Mouse (Mus musculus) heart, adult 8-10 months (tissue): ENCODE results near the gene Pomt2. TPM values are rescaled to one million over a fixed set of nuclear protein-coding genes. Genes with fewer than 3 reads are reported as not detected.
A peak's percentile ranks its signal among the peaks of the same experiment; 100 is the strongest.
"Not testable (repeated sequence)": the region's sequence is repeated elsewhere in the genome, so short reads cannot be mapped to it uniquely, and the experiment has no call there.

ENCODE experiments used
- DNase-seq: peaks from one replicate; pipeline ENCODE4 v3.0.0; 2022; ENCODE audit warnings: low spot score
- total RNA-seq, 4 experiments: library from RNA; stranded (reverse); gene quantifications; 2 replicates each; pipeline ENCODE4 v1.2.4; 2022

Pomt2 gene
- total RNA-seq = 10 to 100 TPM in 2 of 4 experiments, 1 to 10 TPM in 2; 8.0 to 10.8 (median 9.3) TPM

DNA sequence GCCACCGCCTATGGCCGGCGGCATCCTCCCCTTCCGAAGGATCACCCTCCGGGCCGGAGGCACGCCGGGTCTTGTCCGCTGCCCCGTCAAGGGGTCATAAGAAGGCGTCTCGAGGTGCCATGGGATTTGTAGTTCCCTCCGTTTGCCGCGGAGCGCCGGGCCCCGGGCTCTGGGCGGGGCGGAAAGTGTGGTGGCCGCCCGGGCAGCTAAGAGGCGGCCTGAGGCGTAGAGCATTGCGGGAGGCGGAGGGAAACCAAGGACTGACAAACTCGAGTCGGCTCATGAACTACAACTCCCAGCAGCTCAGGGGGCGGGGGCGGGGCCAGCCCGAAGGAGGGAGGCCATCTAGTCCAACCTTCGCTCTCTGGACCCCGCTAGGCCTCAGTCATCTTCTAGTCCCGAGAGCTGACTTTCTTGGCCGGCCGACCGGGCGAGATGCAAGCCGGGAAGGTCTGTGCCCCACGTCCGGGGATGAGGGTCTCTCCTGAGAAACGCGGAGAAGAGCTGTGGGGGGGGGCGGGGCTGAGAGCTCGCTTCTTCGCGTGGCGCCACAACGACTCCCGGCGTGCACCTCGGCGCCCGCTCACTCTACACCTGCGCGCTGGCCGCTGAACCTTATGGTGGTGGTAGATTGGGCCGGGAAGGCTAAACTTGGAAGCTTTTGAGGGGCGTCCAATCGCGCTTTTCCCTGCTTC is at the start of gene Pomt2:
Gene Pomt2 (minus strand): TSS at position 574 of the 695 bp plus-strand sequence.
- DNase-seq = peak; percentile 95

- no peak for DNase-seq
These were observed 48.5 kb upstream of the Pomt2 start for GRCm38 (mm10) chr12:87196310-87196709.

DNA sequence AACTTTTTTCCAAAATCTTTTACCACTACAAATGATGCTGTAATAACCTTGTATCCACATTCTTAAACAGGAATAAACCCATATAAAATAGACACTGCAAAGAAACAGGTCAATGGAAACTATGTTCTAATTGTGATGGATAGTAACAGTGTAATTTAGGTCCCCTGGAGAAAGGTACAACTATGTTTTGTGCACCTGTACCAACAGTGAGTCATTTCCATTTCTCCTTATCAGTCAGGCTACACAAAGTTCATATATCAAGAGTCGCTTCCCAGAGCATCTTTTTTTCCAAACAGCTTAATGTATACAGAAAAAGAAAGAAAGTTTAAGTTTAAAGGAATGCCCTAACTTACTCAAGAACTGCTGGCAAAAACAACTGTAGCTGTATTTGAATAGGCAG is 47.3 kb upstream of the Pomt2 start:
- DNase-seq = no peak

- DNase-seq = no peak
These were observed 45.2 kb upstream of the Pomt2 start for GRCm38 (mm10) chr12:87193008-87193407.

GRCm38 (mm10) chr12:87177631-87178030 is 29.9 kb upstream of the Pomt2 start:
- no peak for DNase-seq

- no peak for DNase-seq
These were observed 27.6 kb upstream of the Pomt2 start for GRCm38 (mm10) chr12:87175194-87175946.

GRCm38 (mm10) chr12:87160815-87161214 is 13.0 kb upstream of the Pomt2 start:
- DNase-seq = no peak

DNA sequence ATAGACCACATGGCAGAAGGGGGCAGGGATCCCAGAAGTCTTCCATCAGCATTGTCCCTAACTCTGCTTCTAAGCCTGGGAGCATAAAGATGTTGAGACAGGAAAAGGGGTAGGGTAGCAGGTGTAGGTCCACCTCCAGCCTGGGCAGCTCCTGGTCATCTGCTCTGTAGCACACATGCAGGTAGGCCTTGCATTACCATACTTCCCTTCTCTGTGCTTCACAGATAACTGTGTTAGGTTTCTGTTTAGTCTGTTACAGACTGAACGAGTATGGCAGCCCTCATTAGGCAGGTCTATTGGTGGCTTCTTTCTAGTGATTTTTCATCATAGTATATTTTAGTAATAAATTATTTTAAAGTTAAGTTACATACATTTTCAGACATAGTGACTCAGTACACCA is 12.5 kb upstream of the Pomt2 start:
- DNase-seq = no peak

GRCm38 (mm10) chr12:87158099-87158498 is 10.3 kb upstream of the Pomt2 start:
- DNase-seq = no peak

- DNase-seq = no peak
These were observed 9.6 kb upstream of the Pomt2 start for GRCm38 (mm10) chr12:87157361-87157760.

- not testable (repeated sequence) for DNase-seq
These were observed 6.7 kb upstream of the Pomt2 start for GRCm38 (mm10) chr12:87154448-87154847.

GRCm38 (mm10) chr12:87149471-87149870 is 1.7 kb upstream of the Pomt2 start:
- DNase-seq = no peak

GRCm38 (mm10) chr12:87148136-87148535 is 368 bp upstream of the Pomt2 start:
- DNase-seq = no peak

DNA sequence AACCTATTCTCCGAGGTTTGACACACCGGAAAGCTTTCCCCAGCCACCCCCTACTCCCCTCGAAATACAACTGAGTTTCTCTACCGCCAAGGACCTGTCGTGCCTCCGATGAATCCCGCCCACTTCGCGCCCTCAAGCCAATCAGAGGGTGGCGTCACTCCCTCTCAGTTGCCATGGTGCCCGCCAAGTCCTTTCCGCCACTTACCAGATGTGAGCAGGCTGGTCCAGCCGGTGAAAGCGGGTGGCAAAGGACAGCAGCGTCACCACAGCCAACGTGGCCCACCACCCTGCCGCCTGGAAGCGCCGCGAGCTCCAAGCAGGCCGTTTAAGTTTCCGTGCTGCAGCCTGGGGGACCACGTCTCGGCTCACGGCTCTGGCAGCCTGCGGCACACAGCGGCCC is 802 bp downstream of the Pomt2 start, which contains the start of gene Gstz1:
Gene Gstz1 (plus strand): TSS at position 200 of the 400 bp plus-strand sequence.
- peak; percentile 85 for DNase-seq

DNA sequence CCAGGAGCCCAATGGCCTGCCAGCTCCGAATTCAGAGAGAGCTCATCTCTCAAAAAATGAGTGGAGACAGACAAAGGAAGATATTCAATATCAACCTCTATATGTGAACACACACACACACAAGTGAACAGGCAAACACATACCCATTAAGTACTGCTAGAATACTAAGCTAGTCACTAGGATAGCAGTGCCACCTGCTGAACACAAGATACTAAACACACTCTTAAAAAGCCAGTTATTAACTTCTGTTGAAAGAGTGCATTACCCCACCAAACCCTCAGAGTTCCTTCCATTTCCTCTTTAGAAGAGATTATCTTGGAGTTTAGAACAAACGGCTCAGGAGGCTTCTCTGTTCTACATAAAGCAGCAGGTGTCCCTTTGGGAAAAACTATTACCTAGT is 5.6 kb downstream of the Pomt2 start:
- DNase-seq = no peak

DNA sequence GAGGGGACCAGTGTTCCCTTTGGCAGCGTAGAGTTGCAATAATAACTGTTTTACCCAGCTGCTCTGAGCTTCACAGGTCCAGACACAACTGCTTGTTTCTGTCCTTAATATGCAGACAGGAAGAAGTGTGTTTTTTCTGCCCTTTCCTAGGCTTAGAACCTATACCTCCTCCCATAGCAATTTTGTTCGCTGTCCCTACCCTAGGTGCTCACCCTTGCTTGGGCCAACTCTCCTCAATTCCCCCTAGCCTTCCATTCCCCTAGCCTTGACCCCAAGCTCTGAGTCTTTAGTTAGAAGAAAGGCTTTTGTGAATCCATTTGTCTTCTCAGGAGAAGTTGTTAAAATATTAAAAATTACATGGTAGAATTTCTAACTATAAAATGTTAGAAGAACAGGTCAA is 9.0 kb downstream of the Pomt2 start:
- no peak for DNase-seq

- no peak for DNase-seq
These were observed 9.4 kb downstream of the Pomt2 start for GRCm38 (mm10) chr12:87138342-87138701.

GRCm38 (mm10) chr12:87137439-87138341 is 10.1 kb downstream of the Pomt2 start:
- DNase-seq = no peak

DNA sequence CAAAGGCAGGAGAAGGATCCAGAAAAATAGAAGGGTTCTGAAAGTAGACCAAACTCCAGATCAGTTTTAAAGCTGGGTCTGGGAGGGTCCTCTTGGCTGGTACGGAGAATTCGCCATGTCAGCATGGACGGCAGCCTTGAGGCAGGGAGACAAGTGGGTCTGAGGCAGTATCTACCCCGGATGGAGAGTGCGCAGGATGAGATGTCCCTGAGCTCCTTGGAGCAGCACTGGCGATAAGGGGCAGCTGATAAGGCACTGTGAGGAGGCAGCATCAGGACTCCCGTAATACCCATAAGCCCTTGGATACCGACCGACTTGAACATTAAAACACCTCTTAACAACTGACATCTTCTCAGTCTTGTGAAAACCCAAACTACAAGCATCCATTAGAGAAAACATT is 15.0 kb downstream of the Pomt2 start:
- DNase-seq = no peak

GRCm38 (mm10) chr12:87132210-87132609 is 15.6 kb downstream of the Pomt2 start:
- DNase-seq = no peak

DNA sequence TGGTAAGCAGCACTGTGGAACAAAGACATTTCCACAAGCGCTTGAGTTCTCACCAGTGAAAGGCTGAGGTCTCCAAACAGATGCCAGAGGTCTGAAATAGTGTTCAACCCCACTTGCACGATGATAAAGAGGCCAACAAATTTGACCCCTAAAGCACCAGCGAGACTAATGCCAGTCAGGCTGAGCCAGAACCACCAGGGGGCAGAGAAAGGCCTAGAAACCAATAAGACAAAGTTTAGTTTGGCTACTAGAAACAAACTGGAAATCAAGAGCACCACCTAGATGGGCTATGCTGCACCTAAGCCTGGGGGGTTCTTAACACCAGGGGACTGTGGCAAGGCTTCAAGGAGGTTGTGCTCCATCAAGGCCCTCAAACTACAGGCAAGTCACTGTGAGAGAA is 16.1 kb downstream of the Pomt2 start:
- no peak for DNase-seq

DNA sequence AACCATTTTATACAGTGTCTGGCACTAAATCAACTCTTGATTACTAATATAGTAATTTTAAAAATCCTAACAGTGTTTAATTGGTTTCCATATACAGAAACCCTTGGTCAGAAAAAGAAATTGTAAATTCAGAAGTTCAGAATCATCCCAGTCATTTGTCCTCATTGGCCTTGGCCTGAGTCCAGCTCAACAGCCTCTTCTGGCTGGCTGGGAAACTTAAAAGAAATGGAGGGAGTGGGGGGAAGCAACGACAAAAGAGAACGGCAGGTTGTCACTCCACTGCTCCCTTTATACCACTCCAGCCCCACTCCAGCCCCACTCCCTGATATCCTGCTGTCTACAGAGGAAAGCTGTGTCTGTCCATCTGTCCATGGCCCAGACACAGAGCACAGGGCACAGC is 16.6 kb downstream of the Pomt2 start:
- DNase-seq = no peak
